Mouse (Mus musculus): ENCODE data around the gene AI661453.
A peak's percentile ranks its signal among the peaks of the same experiment; 100 is the strongest.
"Not testable (repeated sequence)": the region's sequence is repeated elsewhere in the genome, so short reads cannot be mapped to it uniquely, and the experiment has no call there.

AI661453 gene

GRCm38 (mm10) chr17:47502707-47503045, 66.3 kb downstream of the AI661453 start:
- DNase-seq (ENCODE audit: low spot score), result not testable (repeated sequence)

GRCm38 (mm10) chr17:47503689-47504088, 67.3 kb downstream of the AI661453 start:
- DNase-seq (ENCODE audit: low spot score), result no peak

- no peak for DNase-seq (ENCODE audit: low spot score)
Measured at GRCm38 (mm10) chr17:47504228-47504627, 67.8 kb downstream of the AI661453 start.

- peak; percentile 51 for DNase-seq (ENCODE audit: low spot score)
Measured at GRCm38 (mm10) chr17:47504941-47505346, 68.5 kb downstream of the AI661453 start, which contains the start of gene Ccnd3. Ccnd3 (plus strand) TSS chr17:47505051.

GRCm38 (mm10) chr17:47505566-47505965, 69.2 kb downstream of the AI661453 start:
- no peak for DNase-seq (ENCODE audit: low spot score)

- DNase-seq (ENCODE audit: low spot score), result no peak
Measured at GRCm38 (mm10) chr17:47506042-47506441, 69.6 kb downstream of the AI661453 start.

- no peak for DNase-seq (ENCODE audit: low spot score)
Measured at GRCm38 (mm10) chr17:47506697-47507096, 70.3 kb downstream of the AI661453 start.

- no peak for DNase-seq (ENCODE audit: low spot score)
Measured at GRCm38 (mm10) chr17:47507523-47507922, 71.1 kb downstream of the AI661453 start.

- DNase-seq (ENCODE audit: low spot score), result peak; percentile 84
Measured at GRCm38 (mm10) chr17:47508012-47508608, 71.7 kb downstream of the AI661453 start.

- no peak for DNase-seq (ENCODE audit: low spot score)
Measured at GRCm38 (mm10) chr17:47509031-47509705, 72.8 kb downstream of the AI661453 start.

- DNase-seq (ENCODE audit: low spot score), result peak; percentile 98
Measured at GRCm38 (mm10) chr17:47511111-47512020, 75.0 kb downstream of the AI661453 start.

- DNase-seq (ENCODE audit: low spot score), result no peak
Measured at GRCm38 (mm10) chr17:47512956-47513775, 76.8 kb downstream of the AI661453 start.

- no peak for DNase-seq (ENCODE audit: low spot score)
Measured at GRCm38 (mm10) chr17:47515180-47515844, 78.9 kb downstream of the AI661453 start.

- DNase-seq (ENCODE audit: low spot score), result no peak
Measured at GRCm38 (mm10) chr17:47516232-47516631, 79.8 kb downstream of the AI661453 start.

GRCm38 (mm10) chr17:47518205-47518604, 81.8 kb downstream of the AI661453 start:
- DNase-seq (ENCODE audit: low spot score), result no peak

All from spleen, adult 12 weeks (tissue).